Mouse (Mus musculus): Measurements from ENCODE around the gene Sept9. TPM values are rescaled to one million over a fixed set of nuclear protein-coding genes. Genes with fewer than 3 reads are reported as not detected.

Gene Sept9
- total RNA-seq, 2 experiments from 2014 or later: 44.6 to 45.7 TPM

GRCm38 (mm10) chr11:117305509-117306188 is 106.2 kb downstream of the Sept9 start:
- intact Hi-C loops (cut with DNase I): no loop called here
- DNase-seq: no peak

GRCm38 (mm10) chr11:117306311-117307088 is 107.0 kb downstream of the Sept9 start:
- no peak for DNase-seq
- intact Hi-C loops (cut with DNase I): no loop called here

GRCm38 (mm10) chr11:117307895-117308786 is 108.7 kb downstream of the Sept9 start:
- peak in 1 of 2 experiments; percentile 59 for DNase-seq
- intact Hi-C loops (cut with DNase I): loop anchor here (2.0 kb wide), 1 partner anchor 29 kb away; no protein-coding TSS in a partner anchor

- DNase-seq: no peak
- intact Hi-C loops (cut with DNase I): loop anchor here (2.0 kb wide), 1 partner anchor 31 kb away; no protein-coding TSS in a partner anchor
Measured at GRCm38 (mm10) chr11:117309108-117309917, 109.9 kb downstream of the Sept9 start.

GRCm38 (mm10) chr11:117309918-117310287 is 110.4 kb downstream of the Sept9 start:
- DNase-seq: peak in 1 of 2 experiments; percentile 70
- intact Hi-C loops (cut with DNase I): loop anchor here (2.0 kb wide), 2 partner anchors 31 to 41 kb away; no protein-coding TSS in a partner anchor

GRCm38 (mm10) chr11:117310341-117311107 is 111.1 kb downstream of the Sept9 start:
- intact Hi-C loops (cut with DNase I): loop anchor here (2.0 kb wide), 1 partner anchor 42 kb away; no protein-coding TSS in a partner anchor
- no peak for DNase-seq

- DNase-seq: peak; percentile 82 to 89
- intact Hi-C loops (cut with DNase I): loop anchor here (2.0 kb wide), 1 partner anchor 42 kb away; no protein-coding TSS in a partner anchor
Measured at GRCm38 (mm10) chr11:117311127-117311800, 111.8 kb downstream of the Sept9 start.

- DNase-seq: peak; percentile 86 to 90
- intact Hi-C loops (cut with DNase I): loop anchor here (2.0 kb wide), 1 partner anchor 73 kb away; no protein-coding TSS in a partner anchor
Measured at GRCm38 (mm10) chr11:117312028-117312901, 112.8 kb downstream of the Sept9 start.

GRCm38 (mm10) chr11:117312936-117313335 is 113.5 kb downstream of the Sept9 start:
- intact Hi-C loops (cut with DNase I): loop anchor here (2.0 kb wide), 1 partner anchor 74 kb away; no protein-coding TSS in a partner anchor
- peak; percentile 71 to 78 for DNase-seq

GRCm38 (mm10) chr11:117313446-117313845 is 114.0 kb downstream of the Sept9 start:
- intact Hi-C loops (cut with DNase I): loop anchor here (2.0 kb wide), 1 partner anchor 75 kb away; no protein-coding TSS in a partner anchor
- DNase-seq: no peak

GRCm38 (mm10) chr11:117314026-117314425 is 114.6 kb downstream of the Sept9 start:
- DNase-seq: no peak
- intact Hi-C loops (cut with DNase I): loop anchor here (2.0 kb wide), 1 partner anchor 45 kb away; no protein-coding TSS in a partner anchor

GRCm38 (mm10) chr11:117314520-117314919 is 115.1 kb downstream of the Sept9 start:
- DNase-seq: no peak
- intact Hi-C loops (cut with DNase I): loop anchor here (2.0 kb wide), 1 partner anchor 44 kb away; no protein-coding TSS in a partner anchor

- intact Hi-C loops (cut with DNase I): loop anchor here (2.0 kb wide), 1 partner anchor 43 kb away; no protein-coding TSS in a partner anchor
Measured at GRCm38 (mm10) chr11:117315309-117315708, 115.8 kb downstream of the Sept9 start.

GRCm38 (mm10) chr11:117316441-117317331 is 117.2 kb downstream of the Sept9 start:
- intact Hi-C loops (cut with DNase I): no loop called here
- peak in 1 of 2 experiments; percentile 63 for DNase-seq

More at GRCm38 (mm10) chr11:117315309-117315708, 115.8 kb downstream of the Sept9 start:
- DNase-seq: peak; percentile 78 to 83

GRCm38 (mm10) chr11:117317429-117318101 is 118.1 kb downstream of the Sept9 start:
- no peak for DNase-seq
- intact Hi-C loops (cut with DNase I): no loop called here

Data from heart, postnatal 14 days (tissue).